Mouse (Mus musculus) heart, postnatal 0 days (tissue): ENCODE data around the gene Abcf1. TPM values are rescaled to one million over a fixed set of nuclear protein-coding genes. Genes with fewer than 3 reads are reported as not detected.

ENCODE experiments used
- ATAC-seq: fragments of 200-750 bp; cut with Nextera tagmentation; 2 replicates; pipeline ENCODE4 v1.8.0; 2017; ENCODE audit warnings: low read depth, moderate number of reproducible peaks, moderate library complexity; ENCODE audit not compliant: insufficient read depth
- DNase-seq: peaks from one replicate; pipeline ENCODE4 v3.0.0-alpha.2; 2016; ENCODE audit warnings: low spot score
- H3K27ac ChIP-seq: fragments of 300-500 bp; sonication (generic); 2 replicates; pipeline ENCODE4 v1.5.1; 2014; ENCODE audit warnings: low read depth, mild to moderate bottlenecking
- H3K27me3 ChIP-seq: fragments of 300-500 bp; sonication (generic); 2 replicates; pipeline ENCODE4 v1.6.1; 2014; ENCODE audit warnings: low read length, mixed read lengths; ENCODE audit not compliant: control insufficient read depth, insufficient read depth
- H3K36me3 ChIP-seq: fragments of 300-500 bp; sonication (generic); replicated peaks from 2 replicates; pipeline ENCODE4 v1.6.1; 2014; ENCODE audit warnings: low read length, mixed read lengths; ENCODE audit not compliant: control insufficient read depth, insufficient read depth
- H3K4me1 ChIP-seq: fragments of 300-500 bp; sonication (generic); 2 replicates; pipeline ENCODE4 v1.6.1; 2014; ENCODE audit warnings: antibody characterized with exemption; ENCODE audit not compliant: control insufficient read depth, insufficient read depth
- H3K4me2 ChIP-seq: fragments of 300-500 bp; sonication (generic); 2 replicates; pipeline ENCODE4 v1.6.1; 2014; ENCODE audit warnings: low read depth, mild to moderate bottlenecking, low read length, moderate library complexity
- H3K4me3 ChIP-seq: fragments of 300-500 bp; sonication (generic); 2 replicates; pipeline ENCODE4 v1.5.1; 2014; ENCODE audit warnings: low read depth, low read length
- H3K9ac ChIP-seq: fragments of 300-500 bp; sonication (generic); replicated peaks from 2 replicates; pipeline ENCODE4 v1.6.1; 2014; ENCODE audit warnings: low read depth, low read length, mixed read lengths
- H3K9me3 ChIP-seq: fragments of 300-500 bp; sonication (generic); replicated peaks from 2 replicates; pipeline ENCODE4 v1.6.1; 2016; ENCODE audit warnings: low read length; ENCODE audit not compliant: control insufficient read depth
- CTCF ChIP-seq: IDR thresholded peaks from 2 replicates; pipeline ENCODE4 v1.5.1; 2016; ENCODE audit warnings: antibody characterized with exemption, control low read depth, low read depth
- EP300 ChIP-seq: IDR thresholded peaks from 2 replicates; pipeline ENCODE4 v1.6.1; 2016; ENCODE audit warnings: antibody characterized with exemption, low read depth
- WGBS: fragments of 180-500 bp; shearing (Covaris S2); extraction: QIAGEN DNeasy Blood & Tissue Kit; methylation state at CpG from one replicate; pipeline ENCODE4 v1.1.7; 2014; 5-methylcytosine and 5-hydroxymethylcytosine counted together
- polyA plus RNA-seq: library from polyadenylated mRNA; unstranded; fragments of >200 nt; fragmentation: Nextera tagmentation; extraction: Ambion mirVana; gene quantifications from 2 replicates; pipeline ENCODE4 v1.2.1, GENCODE M21; 2015
- total RNA-seq: library from RNA; depleted of rRNA; stranded (reverse); fragments of >200 nt; gene quantifications from 2 replicates; pipeline ENCODE4 v1.2.3, GENCODE M21; 2014; ENCODE audit warnings: low replicate concordance

Abcf1 gene
- total and polyA plus RNA-seq, 2 experiments from 2014 or later, result 47.0 to 74.5 TPM

- DNase-seq, result no peak
- no peak overlapping the region for H3K4me2 ChIP-seq
- H3K4me1 ChIP-seq, result no peaks in the 10 kb centered on the region
- peaks cover 63% of the 10 kb centered on the region for H3K36me3 ChIP-seq
- no peak overlapping the region for H3K9ac ChIP-seq
- no peaks in the 10 kb centered on the region for H3K9me3 ChIP-seq
- H3K4me3 ChIP-seq, result no peak overlapping the region
- WGBS, result 93% methylated on average over 2 of the region's 2 CpGs
- no peak overlapping the region for H3K27ac ChIP-seq
- no peaks in the 10 kb centered on the region for H3K27me3 ChIP-seq
- TF ChIP-seq EP300 (no peak), CTCF (no peak)
- no peak for ATAC-seq
These were observed 40.0 kb downstream of the Abcf1 start for GRCm38 (mm10) chr17:35929534-35929933.

GRCm38 (mm10) chr17:35927471-35927870 is 42.1 kb downstream of the Abcf1 start:
- no peak overlapping the region for H3K4me3 ChIP-seq
- TF ChIP-seq CTCF (no peak), EP300 (no peak)
- no peaks in the 10 kb centered on the region for H3K9me3 ChIP-seq
- ATAC-seq (no peak), DNase-seq (no peak)
- no peak overlapping the region for H3K27ac ChIP-seq
- 16% methylated on average over 1 of the region's 1 CpGs for WGBS
- H3K27me3 ChIP-seq, result no peaks in the 10 kb centered on the region
- no peak overlapping the region for H3K4me2 ChIP-seq
- H3K9ac ChIP-seq, result no peak overlapping the region
- H3K36me3 ChIP-seq, result peaks cover 79% of the 10 kb centered on the region
- H3K4me1 ChIP-seq, result no peaks in the 10 kb centered on the region

- H3K4me2 ChIP-seq, result no peak overlapping the region
- no peak for ATAC-seq
- WGBS, result 81% methylated on average over 4 of the region's 4 CpGs
- no peak overlapping the region for H3K9ac ChIP-seq
- no peaks in the 10 kb centered on the region for H3K27me3 ChIP-seq
- no peak for TF ChIP-seq CTCF
- no peak for TF ChIP-seq EP300
- no peak for DNase-seq
- peaks cover 12% of the 10 kb centered on the region; the same call in 1 of the 2 replicates for H3K4me1 ChIP-seq
- H3K4me3 ChIP-seq, result no peak overlapping the region
- H3K9me3 ChIP-seq, result no peaks in the 10 kb centered on the region
- H3K27ac ChIP-seq, result no peak overlapping the region
- peaks cover 51% of the 10 kb centered on the region for H3K36me3 ChIP-seq
These were observed 46.3 kb downstream of the Abcf1 start for GRCm38 (mm10) chr17:35923281-35923680.

GRCm38 (mm10) chr17:35922566-35922965 is 47.0 kb downstream of the Abcf1 start:
- ATAC-seq (no peak), DNase-seq (no peak)
- 79% methylated on average over 3 of the region's 3 CpGs for WGBS
- Histone ChIP-seq H3K27ac (peak overlapping the region; percentile 30; the same call in 1 of the 2 replicates), H3K4me2 (no peak overlapping the region), H3K4me3 (no peak overlapping the region), H3K27me3 (no peaks in the 10 kb centered on the region), H3K4me1 (peaks cover 12% of the 10 kb centered on the region; the same call in 1 of the 2 replicates), H3K9me3 (no peaks in the 10 kb centered on the region), H3K36me3 (peaks cover 48% of the 10 kb centered on the region), H3K9ac (no peak overlapping the region)
- TF ChIP-seq CTCF (no peak), EP300 (no peak)

GRCm38 (mm10) chr17:35921710-35922109 is 47.9 kb downstream of the Abcf1 start:
- TF ChIP-seq EP300, result no peak
- no peak for TF ChIP-seq CTCF

More at GRCm38 (mm10) chr17:35921710-35922109, 47.9 kb downstream of the Abcf1 start:
- Histone ChIP-seq H3K36me3 (peaks cover 46% of the 10 kb centered on the region), H3K9ac (no peak overlapping the region), H3K9me3 (no peaks in the 10 kb centered on the region), H3K27ac (no peak overlapping the region), H3K4me1 (peaks cover 12% of the 10 kb centered on the region; the same call in 1 of the 2 replicates), H3K27me3 (no peaks in the 10 kb centered on the region), H3K4me3 (no peak overlapping the region), H3K4me2 (no peak overlapping the region)
- ATAC-seq, result no peak
- no peak for DNase-seq
- WGBS, result 55% methylated on average over 4 of the region's 4 CpGs
